Mouse (Mus musculus): ENCODE data around the gene Slc39a11. TPM values are rescaled to one million over a fixed set of nuclear protein-coding genes. Genes with fewer than 3 reads are reported as not detected.

Slc39a11 gene
- polyA plus RNA-seq, 1 experiment from 2014 or later = 16.8 TPM

DNA sequence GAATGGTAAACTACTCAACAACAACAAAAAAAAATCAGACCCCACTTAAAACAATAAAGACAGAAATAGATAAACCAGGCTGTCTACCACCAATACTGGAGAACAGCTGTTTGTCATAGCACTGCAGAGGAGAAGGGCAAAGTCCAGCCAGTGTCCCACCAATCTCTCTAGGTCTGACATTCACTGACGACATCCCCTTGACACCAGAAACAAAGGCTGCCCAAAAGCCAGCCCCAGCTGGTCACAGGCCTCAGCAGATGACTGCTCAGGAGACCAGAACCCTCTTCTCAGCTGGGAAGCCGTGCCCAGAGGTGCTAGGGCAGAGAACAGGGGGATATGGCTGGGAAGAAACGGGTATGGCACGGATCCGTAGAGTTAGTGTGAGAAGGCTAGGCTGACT lies 174.4 kb downstream of the Slc39a11 start:
- WGBS = 68% methylated on average over 5 of the region's 5 CpGs
- Histone ChIP-seq H3K4me2 (no peak overlapping the region), H3K27ac (replicated peaks) (no peak overlapping the region), H3K27me3 (replicated peaks) (no peaks in the 10 kb centered on the region), H3K9ac (no peak overlapping the region), H3K9me3 (no peaks in the 10 kb centered on the region), H3K4me3 (no peak overlapping the region), H3K36me3 (no peaks in the 10 kb centered on the region), H3K4me1 (0 out of 2 replicates have a peak, but pooled peaks cover 4% of the 10 kb centered on the region)
- ATAC-seq (ENCODE audit: extremely low read depth, insufficient number of reproducible peaks, low FRiP score, low TSS enrichment) = no peak

DNA sequence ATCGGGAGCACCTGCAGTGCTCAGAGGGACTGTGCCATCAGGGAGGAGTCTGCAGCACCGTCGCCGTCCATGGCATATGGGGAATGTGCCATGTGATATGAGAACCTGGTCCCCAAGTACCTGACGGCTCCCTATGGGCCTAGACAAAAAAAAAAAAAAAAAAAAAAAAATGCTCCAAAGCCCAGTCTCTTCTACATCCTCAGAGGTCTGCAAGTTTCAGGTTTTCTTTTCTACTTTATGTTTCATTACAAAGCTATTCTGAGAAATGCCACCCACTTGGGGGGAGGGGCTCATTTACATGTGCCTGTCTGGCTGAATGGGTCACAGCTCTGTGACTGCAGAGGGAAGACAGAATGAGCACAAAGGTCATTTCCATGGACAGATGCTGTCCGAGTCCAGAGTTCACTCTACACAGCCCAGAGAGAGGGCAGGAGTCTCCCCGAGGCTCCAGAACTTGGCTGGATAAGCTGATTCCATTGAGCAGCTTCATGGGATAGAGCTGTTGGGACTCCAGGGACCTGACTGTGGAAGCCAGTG lies 175.8 kb downstream of the Slc39a11 start:
- no peak for ATAC-seq (ENCODE audit: extremely low read depth, insufficient number of reproducible peaks, low FRiP score, low TSS enrichment)
- H3K4me2 ChIP-seq = no peak overlapping the region
- H3K27me3 ChIP-seq (replicated peaks) = no peaks in the 10 kb centered on the region
- no peak overlapping the region for H3K9ac ChIP-seq
- H3K4me1 ChIP-seq = 0 out of 2 replicates have a peak, but pooled peaks cover 9% of the 10 kb centered on the region
- H3K36me3 ChIP-seq = no peaks in the 10 kb centered on the region
- no peaks in the 10 kb centered on the region for H3K9me3 ChIP-seq
- H3K4me3 ChIP-seq = no peak overlapping the region
- no peak overlapping the region for H3K27ac ChIP-seq (replicated peaks)
- WGBS = 71% methylated on average over 7 of the region's 7 CpGs

DNA sequence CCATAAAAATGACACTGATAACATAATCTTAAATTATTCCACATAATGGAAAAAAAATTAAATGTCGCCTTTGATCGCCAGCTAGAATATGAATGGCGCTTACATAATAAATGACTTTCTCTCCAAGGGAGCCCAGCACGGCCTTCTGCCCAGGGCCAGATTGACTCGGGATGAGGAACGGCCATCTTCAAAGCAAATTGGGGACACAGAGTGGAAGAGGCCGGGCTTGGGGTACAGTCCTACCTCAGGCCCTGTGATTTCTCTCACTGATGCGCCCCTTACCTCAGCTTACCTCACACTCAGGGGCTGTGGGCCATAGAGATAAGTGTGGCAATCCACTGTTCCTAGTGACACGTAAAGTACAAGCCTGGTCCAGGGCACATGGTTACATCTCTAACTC lies 177.9 kb downstream of the Slc39a11 start:
- no peak overlapping the region for H3K9ac ChIP-seq
- H3K27me3 ChIP-seq (replicated peaks) = no peaks in the 10 kb centered on the region
- no peaks in the 10 kb centered on the region for H3K36me3 ChIP-seq
- H3K4me2 ChIP-seq = no peak overlapping the region
- no peak overlapping the region for H3K4me3 ChIP-seq
- ATAC-seq (ENCODE audit: extremely low read depth, insufficient number of reproducible peaks, low FRiP score, low TSS enrichment) = no peak
- H3K4me1 ChIP-seq = 0 out of 2 replicates have a peak, but pooled peaks cover 9% of the 10 kb centered on the region
- no peak overlapping the region for H3K27ac ChIP-seq (replicated peaks)
- H3K9me3 ChIP-seq = no peaks in the 10 kb centered on the region
- WGBS = 84% methylated on average over 9 of the region's 9 CpGs

DNA sequence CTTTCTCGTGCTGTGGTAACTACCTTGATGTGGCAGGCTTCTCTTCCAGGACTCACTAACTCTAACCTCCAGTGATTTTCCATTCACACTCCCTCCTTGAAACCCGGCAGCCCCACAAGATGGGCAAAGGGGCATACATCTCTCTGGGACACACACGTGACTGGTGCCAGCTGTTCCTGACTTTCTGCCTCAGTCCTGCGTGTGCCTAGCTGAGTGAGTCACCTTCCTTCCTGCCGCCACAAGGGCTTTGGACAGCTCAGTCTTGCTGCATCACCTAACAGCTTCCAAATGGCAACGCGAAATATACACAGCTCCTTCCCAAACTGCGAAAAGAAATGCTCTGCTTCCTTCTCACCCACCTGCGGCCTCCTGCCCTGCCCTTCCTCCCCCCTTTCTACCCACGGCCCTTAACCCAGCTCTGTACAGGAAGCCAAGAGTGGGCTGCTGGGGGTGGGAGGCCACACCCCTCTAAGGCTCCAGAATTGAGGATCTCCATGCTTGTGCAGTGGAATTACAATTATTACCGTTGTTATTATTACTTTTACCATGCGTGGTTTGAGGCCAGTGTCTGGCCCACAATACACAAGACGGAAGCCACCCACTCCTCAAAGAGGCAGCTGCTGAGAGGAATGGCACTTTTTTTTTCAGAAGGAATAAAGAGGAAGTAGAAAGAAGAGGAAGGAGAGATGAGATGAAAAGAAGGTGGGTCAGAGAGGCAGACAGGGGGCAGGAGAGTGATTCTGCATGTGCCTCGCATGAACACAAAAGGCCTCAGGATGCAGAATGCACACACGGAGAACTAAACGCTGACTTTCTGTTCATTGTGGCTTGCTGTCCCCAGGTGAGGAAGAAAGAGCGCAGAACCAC lies 179.7 kb downstream of the Slc39a11 start:
- 68% methylated on average over 17 of the region's 17 CpGs for WGBS
- Histone ChIP-seq H3K9ac (no peak overlapping the region), H3K27ac (replicated peaks) (no peak overlapping the region), H3K27me3 (replicated peaks) (no peaks in the 10 kb centered on the region), H3K36me3 (no peaks in the 10 kb centered on the region), H3K4me2 (no peak overlapping the region), H3K9me3 (no peaks in the 10 kb centered on the region), H3K4me3 (no peak overlapping the region), H3K4me1 (0 out of 2 replicates have a peak, but pooled peaks cover 9% of the 10 kb centered on the region)
- ATAC-seq (ENCODE audit: extremely low read depth, insufficient number of reproducible peaks, low FRiP score, low TSS enrichment) = no peak

DNA sequence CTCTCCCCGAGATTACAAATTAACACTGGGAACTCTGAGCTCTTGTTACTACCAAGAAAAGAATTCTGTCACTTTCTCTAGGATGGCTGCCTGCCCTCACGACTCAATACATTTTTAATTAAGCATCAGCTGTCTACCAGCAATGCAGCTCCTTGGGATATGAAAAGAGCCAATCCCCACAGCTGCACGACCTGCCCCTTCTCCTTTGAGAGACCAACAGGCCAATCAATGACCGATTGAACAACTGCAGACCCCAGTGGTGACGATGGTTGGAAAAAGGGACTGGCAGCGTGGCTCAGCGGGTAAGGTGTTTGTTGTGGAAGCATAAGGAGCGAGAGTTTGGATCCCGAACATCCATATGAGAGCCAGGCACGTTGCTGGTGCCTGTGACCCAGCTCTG lies 181.9 kb downstream of the Slc39a11 start:
- Histone ChIP-seq H3K4me2 (no peak overlapping the region), H3K9me3 (no peaks in the 10 kb centered on the region), H3K4me1 (0 out of 2 replicates have a peak, but pooled peaks cover 5% of the 10 kb centered on the region), H3K27ac (replicated peaks) (no peak overlapping the region), H3K4me3 (no peak overlapping the region), H3K9ac (no peak overlapping the region), H3K27me3 (replicated peaks) (no peaks in the 10 kb centered on the region), H3K36me3 (no peaks in the 10 kb centered on the region)
- no peak for ATAC-seq (ENCODE audit: extremely low read depth, insufficient number of reproducible peaks, low FRiP score, low TSS enrichment)
- WGBS = 72% methylated on average over 10 of the region's 10 CpGs

DNA sequence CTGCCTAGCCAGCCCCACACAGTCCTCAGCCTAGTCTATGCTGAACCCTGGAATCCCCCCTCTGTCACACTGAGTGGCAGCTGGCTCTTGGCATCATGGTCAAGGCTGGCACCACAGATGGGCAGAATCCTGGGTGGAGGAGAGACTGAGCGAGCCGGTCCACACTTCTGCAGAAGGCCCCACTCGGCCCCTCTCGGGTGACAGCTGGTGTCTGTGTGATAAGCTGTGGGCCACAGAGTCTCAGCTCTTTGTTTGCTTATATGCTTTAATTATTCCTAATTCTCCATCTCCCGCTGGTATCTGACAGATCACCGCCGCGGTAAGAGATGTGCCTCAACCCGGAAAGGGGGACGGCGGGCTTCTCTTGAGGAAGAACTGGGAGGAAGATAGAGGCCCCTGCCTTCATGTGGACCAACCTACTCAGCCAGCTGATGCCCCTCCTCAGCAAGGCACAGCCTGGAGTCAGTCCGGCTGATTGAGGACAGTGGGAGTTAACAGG lies 182.5 kb downstream of the Slc39a11 start:
- Histone ChIP-seq H3K9ac (no peak overlapping the region), H3K36me3 (0 out of 2 replicates have a peak, but pooled peaks cover 2% of the 10 kb centered on the region), H3K4me3 (no peak overlapping the region), H3K4me2 (no peak overlapping the region), H3K27me3 (replicated peaks) (no peaks in the 10 kb centered on the region), H3K9me3 (no peaks in the 10 kb centered on the region), H3K4me1 (0 out of 2 replicates have a peak, but pooled peaks cover 5% of the 10 kb centered on the region), H3K27ac (replicated peaks) (no peak overlapping the region)
- ATAC-seq (ENCODE audit: extremely low read depth, insufficient number of reproducible peaks, low FRiP score, low TSS enrichment) = no peak
- 70% methylated on average over 12 of the region's 12 CpGs for WGBS

DNA sequence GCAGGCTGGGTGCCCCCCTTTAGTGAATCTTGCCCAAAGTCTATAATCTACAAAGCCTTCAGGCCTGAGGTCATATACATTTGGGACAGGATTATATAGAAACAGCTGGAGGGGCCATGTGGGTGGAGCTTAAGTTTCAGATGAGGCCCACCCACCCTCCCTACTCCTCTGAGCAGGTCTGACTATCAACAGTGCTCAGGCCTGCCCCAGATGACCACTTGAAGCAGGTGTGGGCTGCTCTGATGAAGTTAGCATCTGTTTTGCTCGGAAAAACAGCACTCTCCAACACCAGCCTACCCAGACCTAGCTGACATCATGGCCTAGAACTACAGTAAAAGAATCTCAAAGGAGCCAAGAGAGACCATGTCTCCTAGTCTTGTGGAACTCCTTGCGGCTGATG lies 189.8 kb downstream of the Slc39a11 start:
- no peaks in the 10 kb centered on the region for H3K27me3 ChIP-seq (replicated peaks)
- ATAC-seq (ENCODE audit: extremely low read depth, insufficient number of reproducible peaks, low FRiP score, low TSS enrichment) = no peak
- no peak overlapping the region for H3K4me3 ChIP-seq
- H3K27ac ChIP-seq (replicated peaks) = no peak overlapping the region
- H3K9ac ChIP-seq = no peak overlapping the region
- H3K9me3 ChIP-seq = peaks cover 12% of the 10 kb centered on the region; the same call in 1 of the 2 replicates
- WGBS = 82% methylated on average over 2 of the region's 2 CpGs
- 0 out of 2 replicates have a peak, but pooled peaks cover 2% of the 10 kb centered on the region for H3K36me3 ChIP-seq
- no peak overlapping the region for H3K4me2 ChIP-seq
- H3K4me1 ChIP-seq = no peaks in the 10 kb centered on the region

DNA sequence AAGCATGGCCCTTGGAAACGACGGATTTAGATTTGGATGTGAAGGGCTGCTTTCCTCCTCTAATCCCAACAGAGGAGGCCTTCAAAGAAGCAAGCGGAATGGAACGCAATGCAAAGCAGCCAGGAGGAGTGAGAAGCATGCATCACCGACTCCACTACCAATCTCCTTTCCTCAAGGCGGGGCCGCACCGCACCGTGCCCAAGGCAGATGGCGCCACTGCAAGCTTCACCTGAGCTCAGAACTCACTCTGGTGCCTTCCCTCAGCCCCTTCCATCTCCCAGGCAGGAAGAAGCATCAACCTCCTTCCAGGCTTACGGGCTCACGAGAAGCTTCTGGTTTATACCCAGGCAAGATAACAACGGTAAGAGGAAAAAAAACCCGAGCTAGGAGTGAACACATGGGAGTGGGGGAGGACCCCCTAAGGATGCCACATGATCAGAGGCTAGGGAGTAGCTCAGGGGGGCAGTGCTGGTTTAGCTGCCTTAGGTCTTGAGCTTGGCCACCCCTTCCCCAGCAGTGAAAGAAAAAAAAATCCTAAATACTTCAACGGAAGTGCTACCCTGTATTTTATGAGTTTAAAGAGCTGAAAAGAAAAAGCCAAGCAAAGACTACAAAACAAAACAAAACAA lies 191.2 kb downstream of the Slc39a11 start:
- 0 out of 2 replicates have a peak, but pooled peaks cover 2% of the 10 kb centered on the region for H3K36me3 ChIP-seq
- no peaks in the 10 kb centered on the region for H3K4me1 ChIP-seq
- ATAC-seq (ENCODE audit: extremely low read depth, insufficient number of reproducible peaks, low FRiP score, low TSS enrichment) = no peak
- peaks cover 13% of the 10 kb centered on the region; the same call in 1 of the 2 replicates for H3K9me3 ChIP-seq
- H3K27ac ChIP-seq (replicated peaks) = no peak overlapping the region
- H3K9ac ChIP-seq = no peak overlapping the region
- no peaks in the 10 kb centered on the region for H3K27me3 ChIP-seq (replicated peaks)
- no peak overlapping the region for H3K4me3 ChIP-seq
- WGBS = 53% methylated on average over 15 of the region's 15 CpGs
- H3K4me2 ChIP-seq = no peak overlapping the region

DNA sequence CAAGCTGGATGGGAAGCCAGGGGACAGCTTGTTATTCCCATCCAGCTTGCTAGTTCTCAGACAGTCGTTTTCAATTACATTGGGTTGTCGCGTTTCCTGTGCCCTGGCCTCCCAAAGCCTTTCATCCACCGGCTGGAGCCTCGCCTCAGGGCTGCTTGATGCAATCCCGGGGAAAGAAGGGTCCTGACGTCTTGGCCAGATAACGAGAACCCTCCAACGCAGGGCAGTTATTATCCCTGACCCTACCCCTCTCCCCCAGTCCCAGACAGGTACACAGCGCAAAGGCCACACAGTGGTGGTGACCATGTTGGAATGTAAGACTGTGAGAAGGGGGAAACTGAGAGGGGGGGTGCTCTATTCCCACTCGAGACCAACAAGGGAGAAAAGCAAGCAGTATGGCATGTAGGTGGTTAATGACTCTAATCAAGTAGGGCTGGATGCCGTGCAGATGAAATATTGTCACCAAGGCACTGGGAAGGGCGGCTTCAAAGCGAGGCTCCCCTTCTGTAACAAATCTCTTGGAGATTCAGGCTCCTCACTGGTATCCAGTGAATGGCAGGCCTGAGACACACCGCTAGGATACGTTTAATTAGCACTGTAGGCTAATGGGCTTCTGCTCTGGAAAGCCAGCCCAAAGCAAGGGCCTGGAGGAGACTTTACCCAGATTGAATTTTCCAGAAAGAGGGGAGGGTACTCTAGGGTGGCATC lies 196.9 kb downstream of the Slc39a11 start:
- WGBS = 54% methylated on average over 16 of the region's 16 CpGs
- Histone ChIP-seq H3K9ac (no peak overlapping the region), H3K27ac (replicated peaks) (no peak overlapping the region), H3K4me1 (peaks cover 15% of the 10 kb centered on the region), H3K36me3 (no peaks in the 10 kb centered on the region), H3K9me3 (peaks cover 13% of the 10 kb centered on the region; the same call in 1 of the 2 replicates), H3K27me3 (replicated peaks) (no peaks in the 10 kb centered on the region), H3K4me3 (no peak overlapping the region), H3K4me2 (no peak overlapping the region)
- no peak for ATAC-seq (ENCODE audit: extremely low read depth, insufficient number of reproducible peaks, low FRiP score, low TSS enrichment)

DNA sequence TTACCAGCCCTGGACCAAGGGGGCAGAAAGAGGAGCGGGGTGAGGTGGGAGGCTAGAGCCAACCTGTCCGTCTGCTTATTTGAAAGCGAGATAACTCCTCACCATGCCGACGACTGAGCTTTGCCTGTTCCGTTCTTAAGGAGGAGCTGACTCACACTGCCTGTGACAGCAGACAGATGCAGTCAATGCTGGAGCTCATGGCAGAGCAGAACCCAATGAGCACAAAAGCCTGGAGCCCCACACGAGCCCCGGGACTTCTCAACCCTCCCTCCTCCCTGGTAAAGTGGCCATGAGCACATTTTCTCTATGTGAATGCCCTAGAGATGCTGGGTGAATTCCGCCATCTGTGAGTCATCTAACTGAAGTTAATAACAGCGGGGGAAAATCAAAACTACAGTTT lies 198.6 kb downstream of the Slc39a11 start:
- no peak for ATAC-seq (ENCODE audit: extremely low read depth, insufficient number of reproducible peaks, low FRiP score, low TSS enrichment)
- H3K4me1 ChIP-seq = peaks cover 15% of the 10 kb centered on the region
- H3K9me3 ChIP-seq = peaks cover 8% of the 10 kb centered on the region; the same call in 1 of the 2 replicates
- no peak overlapping the region for H3K4me3 ChIP-seq
- 50% methylated on average over 10 of the region's 10 CpGs for WGBS
- no peak overlapping the region for H3K27ac ChIP-seq (replicated peaks)
- no peaks in the 10 kb centered on the region for H3K36me3 ChIP-seq
- H3K4me2 ChIP-seq = no peak overlapping the region
- H3K9ac ChIP-seq = no peak overlapping the region
- no peaks in the 10 kb centered on the region for H3K27me3 ChIP-seq (replicated peaks)

DNA sequence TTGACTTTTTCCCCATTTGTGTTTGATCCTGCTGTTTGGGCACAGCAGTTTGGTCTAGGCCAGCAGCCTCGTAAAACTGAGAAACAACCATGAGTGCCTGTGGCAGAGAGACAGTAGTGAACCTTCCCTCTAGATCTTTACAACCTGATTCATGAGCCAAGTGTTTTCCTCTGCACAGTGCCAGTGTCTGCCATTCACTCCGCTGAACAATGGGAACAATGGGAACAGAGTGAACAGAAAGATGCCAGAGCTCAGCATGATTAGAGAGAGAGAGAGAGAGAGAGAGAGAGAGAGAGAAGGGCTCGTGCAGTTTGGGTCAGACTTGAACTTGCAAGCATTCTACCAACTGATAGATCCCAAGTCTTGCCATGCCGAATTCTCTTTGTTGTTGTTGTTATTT lies 199.2 kb downstream of the Slc39a11 start:
- Histone ChIP-seq H3K4me3 (no peak overlapping the region), H3K4me2 (no peak overlapping the region), H3K9ac (no peak overlapping the region), H3K4me1 (peaks cover 15% of the 10 kb centered on the region), H3K36me3 (no peaks in the 10 kb centered on the region), H3K27ac (replicated peaks) (no peak overlapping the region), H3K27me3 (replicated peaks) (no peaks in the 10 kb centered on the region), H3K9me3 (0 out of 2 replicates have a peak, but pooled peaks cover 4% of the 10 kb centered on the region)
- 78% methylated on average over 4 of the region's 4 CpGs for WGBS
- ATAC-seq (ENCODE audit: extremely low read depth, insufficient number of reproducible peaks, low FRiP score, low TSS enrichment) = no peak
